Mouse (Mus musculus) lung, embryonic 14.5 days (tissue): ENCODE measurements around the gene Snrnp48. TPM values are rescaled to one million over a fixed set of nuclear protein-coding genes. Genes with fewer than 3 reads are reported as not detected.
A peak's percentile ranks its signal among the peaks of the same experiment; 100 is the strongest.

Experiments
- ATAC-seq: fragments of 200-750 bp; cut with Nextera tagmentation; 2 replicates; pipeline ENCODE4 v1.8.0; 2017; ENCODE audit warnings: mild to moderate bottlenecking, moderate TSS enrichment, moderate library complexity; ENCODE audit not compliant: insufficient read depth
- DNase-seq: peaks from one replicate; pipeline ENCODE4 v3.0.0-alpha.2; 2015
- H3K27ac ChIP-seq: fragments of 300-500 bp; sonication (generic); 2 replicates; pipeline ENCODE4 v1.5.1; 2014; ENCODE audit warnings: low read depth, mild to moderate bottlenecking, moderate library complexity
- H3K27me3 ChIP-seq: fragments of 300-500 bp; sonication (generic); 2 replicates; pipeline ENCODE4 v1.6.1; 2014; ENCODE audit warnings: low read length, control low read depth; ENCODE audit not compliant: insufficient read depth
- H3K36me3 ChIP-seq: fragments of 300-500 bp; sonication (generic); 2 replicates; pipeline ENCODE4 v1.6.1; 2014; ENCODE audit warnings: control low read depth; ENCODE audit not compliant: insufficient read depth
- H3K4me1 ChIP-seq: fragments of 300-500 bp; sonication (generic); 2 replicates; pipeline ENCODE4 v1.6.1; 2014; ENCODE audit warnings: antibody characterized with exemption, control low read depth; ENCODE audit not compliant: insufficient read depth
- H3K4me2 ChIP-seq: fragments of 300-500 bp; sonication (generic); 2 replicates; pipeline ENCODE4 v1.6.1; 2014; ENCODE audit warnings: mild to moderate bottlenecking
- H3K4me3 ChIP-seq: fragments of 300-500 bp; sonication (generic); 2 replicates; pipeline ENCODE4 v1.5.1; 2014; ENCODE audit warnings: low read depth, low read length
- H3K9ac ChIP-seq: fragments of 300-500 bp; sonication (generic); 2 replicates; pipeline ENCODE4 v1.6.1; 2014
- H3K9me3 ChIP-seq: fragments of 300-500 bp; sonication (generic); 2 replicates; pipeline ENCODE4 v1.6.1; 2016; ENCODE audit warnings: low read depth, low read length, control low read depth
- CTCF ChIP-seq: IDR thresholded peaks from 2 replicates; pipeline ENCODE4 v1.5.1; 2016; ENCODE audit warnings: antibody characterized with exemption, low read depth
- WGBS: fragments of 180-500 bp; shearing (Covaris S2); extraction: QIAGEN DNeasy Blood & Tissue Kit; methylation state at CpG from one replicate; pipeline ENCODE4 v1.1.7; 2014; 5-methylcytosine and 5-hydroxymethylcytosine counted together
- polyA plus RNA-seq: library from polyadenylated mRNA; unstranded; fragments of >200 nt; fragmentation: Nextera tagmentation; extraction: Ambion mirVana; gene quantifications from 2 replicates; pipeline ENCODE4 v1.2.1, GENCODE M21; 2014

Gene Snrnp48
- polyA plus RNA-seq, 1 experiment from 2014 or later, result 40.5 TPM

DNA sequence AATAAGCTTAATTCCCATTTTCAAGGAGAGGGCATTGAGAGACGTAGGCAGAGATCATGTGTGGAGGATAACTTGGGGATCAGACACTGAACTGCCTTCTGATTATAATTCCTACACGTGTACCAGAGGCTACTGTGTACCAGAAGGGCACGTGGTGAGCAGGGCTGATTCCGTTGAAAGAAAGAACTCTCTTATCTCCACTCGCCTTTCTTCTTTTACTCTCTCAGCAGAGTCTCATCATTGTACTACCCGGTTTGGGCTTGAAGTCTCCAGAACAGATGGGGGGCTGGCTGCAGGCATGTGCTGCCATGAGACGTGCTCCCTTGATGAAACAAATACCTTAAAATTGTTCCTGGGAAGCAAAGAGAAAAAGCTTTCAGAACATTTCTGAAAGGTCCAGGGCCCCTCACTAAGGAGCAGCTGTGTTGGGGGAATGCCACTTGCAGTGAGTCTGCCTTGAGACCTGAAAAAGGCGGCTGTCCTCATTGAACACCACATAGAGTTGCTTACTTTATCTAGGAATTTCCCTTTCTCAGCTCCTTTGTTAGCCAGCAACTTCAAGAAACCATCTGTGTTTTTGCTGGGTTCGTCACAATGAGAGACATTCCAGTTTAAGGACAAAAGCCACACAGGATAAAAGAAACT is 25.6 kb downstream of the Snrnp48 start:
- Histone ChIP-seq H3K27ac (0 out of 2 replicates have a peak overlapping the region, but pooled peaks have one; percentile 30), H3K4me3 (no peak overlapping the region), H3K36me3 (peaks cover 30% of the 10 kb centered on the region), H3K4me1 (no peaks in the 10 kb centered on the region), H3K27me3 (no peaks in the 10 kb centered on the region), H3K4me2 (no peak overlapping the region), H3K9me3 (no peaks in the 10 kb centered on the region), H3K9ac (no peak overlapping the region)
- DNase-seq, result peak; percentile 21
- WGBS, result 72% methylated on average over 9 of the region's 9 CpGs
- no peak for TF ChIP-seq CTCF
- no peak for ATAC-seq

DNA sequence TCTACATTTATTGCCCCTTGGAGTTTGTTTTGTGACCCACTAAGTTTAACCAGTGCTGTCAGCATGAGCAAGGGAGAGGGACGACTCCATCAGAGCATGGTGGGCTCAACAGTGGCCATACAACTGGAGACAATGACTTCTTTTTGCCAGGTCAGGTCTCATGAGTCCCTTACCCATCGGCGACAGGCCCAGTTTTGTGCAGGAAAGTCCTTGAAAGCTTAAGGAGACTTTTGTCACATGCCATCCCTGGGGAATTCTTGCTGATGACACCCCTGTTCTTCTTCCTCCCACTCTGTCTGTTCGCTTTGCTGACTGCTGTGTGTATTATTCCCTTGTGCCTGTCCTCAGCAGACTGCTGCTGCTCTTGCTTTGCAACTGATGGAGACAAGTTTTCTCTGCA is 27.7 kb downstream of the Snrnp48 start:
- Histone ChIP-seq H3K27ac (no peak overlapping the region), H3K4me3 (no peak overlapping the region), H3K36me3 (peaks cover 20% of the 10 kb centered on the region), H3K9me3 (no peaks in the 10 kb centered on the region), H3K9ac (no peak overlapping the region), H3K4me2 (no peak overlapping the region), H3K27me3 (no peaks in the 10 kb centered on the region), H3K4me1 (no peaks in the 10 kb centered on the region)
- TF ChIP-seq CTCF, result no peak
- ATAC-seq (no peak), DNase-seq (no peak)
- 73% methylated on average over 4 of the region's 4 CpGs for WGBS

DNA sequence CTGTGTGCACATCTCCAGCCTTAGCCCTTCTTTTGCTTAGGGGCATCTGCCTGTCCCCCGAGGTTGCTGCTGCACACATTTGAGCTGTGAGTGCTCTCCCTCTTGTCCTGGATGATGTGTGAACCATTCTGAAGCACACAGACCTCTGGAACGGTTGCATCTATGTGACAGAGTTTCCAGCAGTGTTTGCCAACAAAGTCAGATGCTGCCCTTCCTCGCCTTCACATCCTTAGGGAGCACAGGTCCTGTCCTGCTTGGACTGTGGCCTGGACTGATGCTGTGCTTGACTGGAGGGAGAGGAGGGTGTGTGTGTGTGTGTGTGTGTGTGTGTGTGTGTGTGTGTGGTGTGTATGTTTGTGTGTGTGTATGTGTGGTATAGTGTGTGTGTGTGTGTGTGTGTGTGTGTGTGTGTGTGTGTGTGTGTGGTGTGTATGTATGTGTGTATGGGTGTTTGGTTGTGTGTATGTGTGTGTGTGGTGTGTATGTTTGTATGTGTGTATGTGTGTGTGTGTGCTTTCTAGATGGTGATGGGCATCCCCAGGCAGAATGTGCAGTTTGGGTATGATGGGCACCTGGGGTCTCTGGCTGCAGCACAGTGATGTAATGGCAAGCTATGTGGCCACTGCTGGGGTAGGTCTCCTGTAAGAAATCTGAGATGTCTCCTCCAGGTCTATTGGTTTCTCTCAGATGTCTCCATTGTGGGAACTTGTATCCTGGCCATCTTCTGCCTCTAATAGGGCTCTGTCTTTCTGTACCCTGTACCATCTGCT is 28.3 kb downstream of the Snrnp48 start:
- TF ChIP-seq CTCF, result no peak
- no peaks in the 10 kb centered on the region for H3K27me3 ChIP-seq
- ATAC-seq (no peak), DNase-seq (no peak)
- 61% methylated on average over 3 of the region's 3 CpGs for whole genome bisulfite sequencing
- peaks cover 14% of the 10 kb centered on the region for H3K36me3 ChIP-seq
- H3K4me1 ChIP-seq, result no peaks in the 10 kb centered on the region
- H3K4me2 ChIP-seq, result no peak overlapping the region
- no peaks in the 10 kb centered on the region for H3K9me3 ChIP-seq
- H3K27ac ChIP-seq, result no peak overlapping the region
- no peak overlapping the region for H3K9ac ChIP-seq
- no peak overlapping the region for H3K4me3 ChIP-seq

DNA sequence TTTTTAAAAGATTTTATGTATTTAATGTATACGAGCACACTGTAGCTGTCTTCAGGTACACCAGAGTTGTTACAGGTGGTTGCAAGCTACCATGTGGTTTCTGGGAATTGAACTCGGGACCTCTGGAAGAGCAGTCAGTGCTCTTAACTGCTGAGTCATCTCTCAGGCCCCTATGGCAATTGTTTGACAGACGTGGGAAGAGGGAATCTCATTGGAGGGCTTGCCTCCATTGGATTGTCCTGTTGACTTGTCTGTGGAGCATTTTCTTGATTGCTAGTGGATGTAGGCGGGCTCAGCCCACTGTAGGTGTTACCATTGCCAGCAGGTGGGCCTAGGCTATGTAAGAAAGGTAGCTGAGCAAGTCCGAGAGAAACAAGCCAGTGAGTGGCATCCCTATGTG is 29.9 kb downstream of the Snrnp48 start:
- ATAC-seq (no peak), DNase-seq (no peak)
- H3K4me1 ChIP-seq, result no peaks in the 10 kb centered on the region
- H3K9ac ChIP-seq, result no peak overlapping the region
- H3K27ac ChIP-seq, result no peak overlapping the region
- 74% methylated on average over 5 of the region's 5 CpGs for WGBS
- no peaks in the 10 kb centered on the region for H3K9me3 ChIP-seq
- H3K36me3 ChIP-seq, result 0 out of 2 replicates have a peak, but pooled peaks cover 3% of the 10 kb centered on the region
- no peaks in the 10 kb centered on the region for H3K27me3 ChIP-seq
- H3K4me2 ChIP-seq, result no peak overlapping the region
- H3K4me3 ChIP-seq, result no peak overlapping the region
- no peak for TF ChIP-seq CTCF

DNA sequence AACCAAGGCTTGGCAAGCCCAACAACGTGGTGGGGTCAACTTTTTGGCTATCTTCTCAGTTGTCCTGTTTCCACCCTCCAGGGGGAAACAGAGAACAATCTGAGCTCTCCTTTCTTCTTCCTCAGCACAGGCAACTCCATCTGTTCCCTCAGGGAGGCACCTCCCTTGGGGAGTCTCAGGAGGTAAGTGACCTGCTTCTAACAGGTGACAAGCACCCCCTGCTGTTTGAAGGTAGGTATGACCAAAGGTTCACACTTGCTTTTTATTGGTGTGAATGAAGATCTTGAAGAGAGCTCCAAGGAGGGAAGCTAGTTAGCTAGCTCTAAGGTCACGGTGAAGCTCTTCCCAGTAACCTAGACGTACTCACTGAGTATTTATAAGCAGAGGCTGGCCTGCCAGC is 30.6 kb downstream of the Snrnp48 start:
- Histone ChIP-seq H3K4me1 (no peaks in the 10 kb centered on the region), H3K27ac (no peak overlapping the region), H3K9ac (no peak overlapping the region), H3K27me3 (no peaks in the 10 kb centered on the region), H3K9me3 (no peaks in the 10 kb centered on the region), H3K36me3 (no peaks in the 10 kb centered on the region), H3K4me3 (no peak overlapping the region), H3K4me2 (no peak overlapping the region)
- TF ChIP-seq CTCF, result peak; percentile 44
- DNase-seq (peak; percentile 20), ATAC-seq (no peak)
- WGBS, result 67% methylated on average over 3 of the region's 3 CpGs

DNA sequence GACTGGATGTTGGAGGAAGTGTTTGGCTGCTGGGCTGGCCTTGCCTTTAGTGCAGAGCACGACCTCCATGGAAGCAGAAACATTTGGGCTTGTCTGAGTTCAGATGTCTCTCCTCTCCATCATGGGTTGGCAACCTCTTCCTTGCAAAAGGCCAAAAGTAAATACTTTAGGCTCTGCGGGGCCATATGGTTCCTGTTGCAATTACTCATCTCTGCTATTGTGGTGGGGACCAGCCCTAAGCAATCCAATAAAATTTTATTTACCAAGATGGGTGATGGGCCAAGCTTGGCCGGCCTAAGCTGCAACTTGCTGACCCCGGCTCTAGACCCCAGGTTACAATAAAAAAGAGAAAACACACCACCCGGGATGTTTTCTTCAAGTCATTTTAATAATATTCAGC is 43.4 kb downstream of the Snrnp48 start:
- peak; percentile 27 for DNase-seq
- ATAC-seq, result no peak
- Histone ChIP-seq H3K27me3 (no peaks in the 10 kb centered on the region), H3K27ac (no peak overlapping the region), H3K4me2 (no peak overlapping the region), H3K4me3 (no peak overlapping the region), H3K9me3 (no peaks in the 10 kb centered on the region), H3K9ac (no peak overlapping the region), H3K36me3 (no peaks in the 10 kb centered on the region), H3K4me1 (no peaks in the 10 kb centered on the region)
- no peak for TF ChIP-seq CTCF
- 60% methylated on average over 5 of the region's 5 CpGs for WGBS

DNA sequence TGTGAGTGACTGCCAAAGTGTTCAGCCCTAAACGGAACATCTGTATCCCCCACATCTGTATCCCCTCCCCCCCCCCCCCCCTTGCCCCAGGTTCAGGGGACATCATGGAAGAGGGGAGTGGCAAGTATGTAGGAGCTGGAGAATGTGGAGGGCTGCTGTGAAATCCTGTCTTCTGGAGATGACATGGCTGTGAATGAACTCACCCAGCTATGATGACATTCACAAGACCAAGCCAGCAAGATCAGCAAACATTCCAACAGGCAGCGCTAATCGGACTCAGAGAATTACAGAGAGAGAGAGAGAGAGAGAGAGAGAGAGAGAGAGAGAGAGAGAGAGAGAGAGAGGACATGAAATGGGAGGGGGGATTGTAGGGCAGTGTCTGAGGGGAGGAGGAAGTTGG is 46.5 kb downstream of the Snrnp48 start:
- Histone ChIP-seq H3K27me3 (no peaks in the 10 kb centered on the region), H3K36me3 (no peaks in the 10 kb centered on the region), H3K4me2 (no peak overlapping the region), H3K9ac (no peak overlapping the region), H3K4me3 (no peak overlapping the region), H3K9me3 (no peaks in the 10 kb centered on the region), H3K27ac (no peak overlapping the region), H3K4me1 (no peaks in the 10 kb centered on the region)
- no peak for TF ChIP-seq CTCF
- ATAC-seq (no peak), DNase-seq (no peak)
- WGBS, result 49% methylated on average over 3 of the region's 3 CpGs
